Mouse (Mus musculus) lung, embryonic 14.5 days (tissue): ENCODE results near the gene Lrfn2. TPM values are rescaled to one million over a fixed set of nuclear protein-coding genes. Genes with fewer than 3 reads are reported as not detected.

ENCODE experiments used
- ATAC-seq: fragments of 200-750 bp; cut with Nextera tagmentation; 2 replicates; pipeline ENCODE4 v1.8.0; 2017; ENCODE audit warnings: mild to moderate bottlenecking, moderate TSS enrichment, moderate library complexity; ENCODE audit not compliant: insufficient read depth
- DNase-seq: peaks from one replicate; pipeline ENCODE4 v3.0.0-alpha.2; 2015
- H3K27ac ChIP-seq: fragments of 300-500 bp; sonication (generic); 2 replicates; pipeline ENCODE4 v1.5.1; 2014; ENCODE audit warnings: low read depth, mild to moderate bottlenecking, moderate library complexity
- H3K27me3 ChIP-seq: fragments of 300-500 bp; sonication (generic); 2 replicates; pipeline ENCODE4 v1.6.1; 2014; ENCODE audit warnings: low read length, control low read depth; ENCODE audit not compliant: insufficient read depth
- H3K36me3 ChIP-seq: fragments of 300-500 bp; sonication (generic); 2 replicates; pipeline ENCODE4 v1.6.1; 2014; ENCODE audit warnings: control low read depth; ENCODE audit not compliant: insufficient read depth
- H3K4me1 ChIP-seq: fragments of 300-500 bp; sonication (generic); 2 replicates; pipeline ENCODE4 v1.6.1; 2014; ENCODE audit warnings: antibody characterized with exemption, control low read depth; ENCODE audit not compliant: insufficient read depth
- H3K4me2 ChIP-seq: fragments of 300-500 bp; sonication (generic); 2 replicates; pipeline ENCODE4 v1.6.1; 2014; ENCODE audit warnings: mild to moderate bottlenecking
- H3K4me3 ChIP-seq: fragments of 300-500 bp; sonication (generic); 2 replicates; pipeline ENCODE4 v1.5.1; 2014; ENCODE audit warnings: low read depth, low read length
- H3K9ac ChIP-seq: fragments of 300-500 bp; sonication (generic); 2 replicates; pipeline ENCODE4 v1.6.1; 2014
- H3K9me3 ChIP-seq: fragments of 300-500 bp; sonication (generic); 2 replicates; pipeline ENCODE4 v1.6.1; 2016; ENCODE audit warnings: low read depth, low read length, control low read depth
- CTCF ChIP-seq: IDR thresholded peaks from 2 replicates; pipeline ENCODE4 v1.5.1; 2016; ENCODE audit warnings: antibody characterized with exemption, low read depth
- WGBS: fragments of 180-500 bp; shearing (Covaris S2); extraction: QIAGEN DNeasy Blood & Tissue Kit; methylation state at CpG from one replicate; pipeline ENCODE4 v1.1.7; 2014; 5-methylcytosine and 5-hydroxymethylcytosine counted together
- polyA plus RNA-seq: library from polyadenylated mRNA; unstranded; fragments of >200 nt; fragmentation: Nextera tagmentation; extraction: Ambion mirVana; gene quantifications from 2 replicates; pipeline ENCODE4 v1.2.1, GENCODE M21; 2014

Gene Lrfn2
- polyA plus RNA-seq, 1 experiment from 2014 or later = 0.39 TPM

GRCm38 (mm10) chr17:49033276-49033675, 101.1 kb downstream of the Lrfn2 start:
- Histone ChIP-seq H3K4me1 (no peaks in the 10 kb centered on the region), H3K27me3 (no peaks in the 10 kb centered on the region), H3K36me3 (no peaks in the 10 kb centered on the region), H3K9me3 (no peaks in the 10 kb centered on the region), H3K27ac (no peak overlapping the region), H3K4me2 (no peak overlapping the region), H3K9ac (no peak overlapping the region), H3K4me3 (no peak overlapping the region)
- no peak for ATAC-seq
- DNase-seq = no peak
- no peak for TF ChIP-seq CTCF

- H3K4me2 ChIP-seq = no peak overlapping the region
- H3K9me3 ChIP-seq = no peaks in the 10 kb centered on the region
- DNase-seq = no peak
- no peaks in the 10 kb centered on the region for H3K36me3 ChIP-seq
- H3K4me3 ChIP-seq = no peak overlapping the region
- H3K4me1 ChIP-seq = no peaks in the 10 kb centered on the region
- ATAC-seq = no peak
- WGBS = 45% methylated on average over 5 of the region's 5 CpGs
- no peak for TF ChIP-seq CTCF
- no peak overlapping the region for H3K9ac ChIP-seq
- H3K27ac ChIP-seq = no peak overlapping the region
- H3K27me3 ChIP-seq = no peaks in the 10 kb centered on the region
Measured at GRCm38 (mm10) chr17:49033686-49034250, 101.6 kb downstream of the Lrfn2 start.

GRCm38 (mm10) chr17:49035052-49035451, 102.9 kb downstream of the Lrfn2 start:
- Histone ChIP-seq H3K4me2 (no peak overlapping the region), H3K9me3 (no peaks in the 10 kb centered on the region), H3K36me3 (no peaks in the 10 kb centered on the region), H3K27me3 (no peaks in the 10 kb centered on the region), H3K9ac (no peak overlapping the region), H3K4me3 (no peak overlapping the region), H3K4me1 (no peaks in the 10 kb centered on the region), H3K27ac (no peak overlapping the region)
- 63% methylated on average over 6 of the region's 6 CpGs for WGBS
- DNase-seq (no peak), ATAC-seq (no peak)
- TF ChIP-seq CTCF = no peak

- no peak for TF ChIP-seq CTCF
- H3K4me2 ChIP-seq = no peak overlapping the region
- DNase-seq (no peak), ATAC-seq (no peak)
- H3K27me3 ChIP-seq = no peaks in the 10 kb centered on the region
- no peaks in the 10 kb centered on the region for H3K9me3 ChIP-seq
- H3K27ac ChIP-seq = no peak overlapping the region
- no peak overlapping the region for H3K4me3 ChIP-seq
- no peaks in the 10 kb centered on the region for H3K36me3 ChIP-seq
- H3K4me1 ChIP-seq = no peaks in the 10 kb centered on the region
- 56% methylated on average over 8 of the region's 8 CpGs for WGBS
- H3K9ac ChIP-seq = no peak overlapping the region
Measured at GRCm38 (mm10) chr17:49037163-49037950, 105.2 kb downstream of the Lrfn2 start.

- Histone ChIP-seq H3K9me3 (no peaks in the 10 kb centered on the region), H3K27me3 (no peaks in the 10 kb centered on the region), H3K27ac (no peak overlapping the region), H3K4me3 (no peak overlapping the region), H3K36me3 (no peaks in the 10 kb centered on the region), H3K4me2 (no peak overlapping the region), H3K4me1 (no peaks in the 10 kb centered on the region), H3K9ac (no peak overlapping the region)
- WGBS = 14% methylated on average over 11 of the region's 11 CpGs
- no peak for TF ChIP-seq CTCF
- ATAC-seq = peak; percentile 90
- peak; percentile 70 for DNase-seq
Measured at GRCm38 (mm10) chr17:49043806-49044640, 111.8 kb downstream of the Lrfn2 start.

GRCm38 (mm10) chr17:49047921-49048320, 115.7 kb downstream of the Lrfn2 start:
- no peak overlapping the region for H3K27ac ChIP-seq
- DNase-seq (no peak), ATAC-seq (no peak)
- no peak overlapping the region for H3K4me3 ChIP-seq
- H3K4me2 ChIP-seq = no peak overlapping the region
- TF ChIP-seq CTCF = no peak
- 38% methylated on average over 4 of the region's 4 CpGs for WGBS
- no peaks in the 10 kb centered on the region for H3K4me1 ChIP-seq
- no peak overlapping the region for H3K9ac ChIP-seq
- no peaks in the 10 kb centered on the region for H3K27me3 ChIP-seq
- H3K36me3 ChIP-seq = no peaks in the 10 kb centered on the region
- no peaks in the 10 kb centered on the region for H3K9me3 ChIP-seq

- 56% methylated on average over 11 of the region's 11 CpGs for WGBS
- Histone ChIP-seq H3K27ac (no peak overlapping the region), H3K36me3 (no peaks in the 10 kb centered on the region), H3K9me3 (no peaks in the 10 kb centered on the region), H3K4me2 (no peak overlapping the region), H3K4me3 (no peak overlapping the region), H3K27me3 (no peaks in the 10 kb centered on the region), H3K4me1 (0 out of 2 replicates have a peak, but pooled peaks cover 3% of the 10 kb centered on the region), H3K9ac (no peak overlapping the region)
- TF ChIP-seq CTCF = no peak
- peak; percentile 91 for DNase-seq
- peak; percentile 89 for ATAC-seq
Measured at GRCm38 (mm10) chr17:49051231-49051630, 119.1 kb downstream of the Lrfn2 start.
